Mouse (Mus musculus): ENCODE data around the gene Speer4f2.
"Not testable (repeated sequence)": the region's sequence is repeated elsewhere in the genome, so short reads cannot be mapped to it uniquely, and the experiment has no call there.

Speer4f2 gene

GRCm38 (mm10) chr5:17372880-17373279, at the start of gene Speer4f2:
Speer4f2 (plus strand) TSS chr5:17373180.
- in situ Hi-C loops (cut with MboI; ENCODE audit: low sequenced_read_pairs): not testable (repeated sequence)

GRCm38 (mm10) chr5:17328946-17329566, 43.9 kb upstream of the Speer4f2 start:
- in situ Hi-C loops (cut with MboI; ENCODE audit: low sequenced_read_pairs): no loop called here

- in situ Hi-C loops (cut with MboI; ENCODE audit: low sequenced_read_pairs): no loop called here
Measured at GRCm38 (mm10) chr5:17334836-17335235, 38.1 kb upstream of the Speer4f2 start.

- in situ Hi-C loops (cut with MboI; ENCODE audit: low sequenced_read_pairs): not testable (repeated sequence)
Measured at GRCm38 (mm10) chr5:17345741-17346140, 27.2 kb upstream of the Speer4f2 start.

GRCm38 (mm10) chr5:17359394-17359999, 13.5 kb upstream of the Speer4f2 start:
- in situ Hi-C loops (cut with MboI; ENCODE audit: low sequenced_read_pairs): no loop called here

GRCm38 (mm10) chr5:17389926-17390325, 16.9 kb downstream of the Speer4f2 start:
- in situ Hi-C loops (cut with MboI; ENCODE audit: low sequenced_read_pairs): no loop called here

- in situ Hi-C loops (cut with MboI; ENCODE audit: low sequenced_read_pairs): no loop called here
Measured at GRCm38 (mm10) chr5:17391207-17391606, 18.2 kb downstream of the Speer4f2 start.

GRCm38 (mm10) chr5:17400571-17400970, 27.6 kb downstream of the Speer4f2 start:
- in situ Hi-C loops (cut with MboI; ENCODE audit: low sequenced_read_pairs): no loop called here

- in situ Hi-C loops (cut with MboI; ENCODE audit: low sequenced_read_pairs): no loop called here
Measured at GRCm38 (mm10) chr5:17401206-17402077, 28.5 kb downstream of the Speer4f2 start.

- in situ Hi-C loops (cut with MboI; ENCODE audit: low sequenced_read_pairs): no loop called here
Measured at GRCm38 (mm10) chr5:17402330-17403125, 29.5 kb downstream of the Speer4f2 start.

GRCm38 (mm10) chr5:17403584-17403983, 30.6 kb downstream of the Speer4f2 start:
- in situ Hi-C loops (cut with MboI; ENCODE audit: low sequenced_read_pairs): no loop called here

- in situ Hi-C loops (cut with MboI; ENCODE audit: low sequenced_read_pairs): no loop called here
Measured at GRCm38 (mm10) chr5:17408924-17409660, 36.1 kb downstream of the Speer4f2 start.

GRCm38 (mm10) chr5:17417201-17417600, 44.2 kb downstream of the Speer4f2 start:
- in situ Hi-C loops (cut with MboI; ENCODE audit: low sequenced_read_pairs): no loop called here

GRCm38 (mm10) chr5:17419215-17419820, 46.3 kb downstream of the Speer4f2 start:
- in situ Hi-C loops (cut with MboI; ENCODE audit: low sequenced_read_pairs): no loop called here

- in situ Hi-C loops (cut with MboI; ENCODE audit: low sequenced_read_pairs): no loop called here
Measured at GRCm38 (mm10) chr5:17419921-17420320, 46.9 kb downstream of the Speer4f2 start.

GRCm38 (mm10) chr5:17422225-17422624, 49.2 kb downstream of the Speer4f2 start:
- in situ Hi-C loops (cut with MboI; ENCODE audit: low sequenced_read_pairs): no loop called here

- in situ Hi-C loops (cut with MboI; ENCODE audit: low sequenced_read_pairs): no loop called here
Measured at GRCm38 (mm10) chr5:17426930-17427329, 54.0 kb downstream of the Speer4f2 start.
